Mouse (Mus musculus) bone marrow, adult 2 months (tissue): ENCODE measurements around the gene Vat1.

Source experiments
- CTCF ChIP-seq: fragments of 200-500 bp; IDR thresholded peaks from 2 replicates; pipeline ENCODE4 v1.5.1; 2011; ENCODE audit warnings: low read length, control low read depth; ENCODE audit not compliant: control insufficient read depth, insufficient read depth
- POLR2A ChIP-seq: fragments of 200-500 bp; IDR thresholded peaks from 2 replicates; pipeline ENCODE4 v1.6.1; 2011; ENCODE audit warnings: low read depth, mild to moderate bottlenecking, control low read depth, low read length, borderline replicate concordance; ENCODE audit not compliant: control insufficient read depth

DNA sequence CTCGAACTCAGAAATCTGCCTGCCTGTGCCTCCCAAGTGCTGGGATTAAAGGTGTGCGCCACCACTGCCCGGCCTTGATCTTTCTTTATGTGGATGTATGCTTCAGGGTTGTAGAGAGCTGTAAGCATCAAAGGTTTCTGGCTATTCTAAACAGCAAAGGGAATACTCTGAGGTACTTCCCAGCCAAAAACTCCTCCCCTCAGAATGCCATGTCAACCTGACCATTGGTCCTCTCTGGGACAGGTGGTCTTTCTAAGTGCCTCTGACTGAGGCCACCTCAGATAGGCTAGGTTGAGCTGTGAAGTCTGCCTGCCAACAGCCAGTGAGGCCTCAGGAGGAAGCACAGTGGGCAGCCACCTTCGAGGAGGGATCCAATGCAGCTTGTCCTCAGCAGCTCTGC is 17.1 kb downstream of the Vat1 start:
- TF ChIP-seq POLR2A = no peak
- no peak for TF ChIP-seq CTCF
